Mouse (Mus musculus) forebrain, embryonic 14.5 days (tissue): ENCODE measurements around the gene Exo5. TPM values are rescaled to one million over a fixed set of nuclear protein-coding genes. Genes with fewer than 3 reads are reported as not detected.

Experiments used
- ATAC-seq: fragments of 200-750 bp; cut with Nextera tagmentation; 2 replicates; pipeline ENCODE4 v1.8.0; 2017; ENCODE audit warnings: mild to moderate bottlenecking, moderate library complexity
- DNase-seq: peaks from one replicate; pipeline ENCODE4 v3.0.0-alpha.2; 2015; ENCODE audit warnings: low spot score
- H3K27ac ChIP-seq: fragments of 300-500 bp; sonication (generic); 2 replicates; pipeline ENCODE4 v1.5.1; 2014; ENCODE audit warnings: low read depth, mild to moderate bottlenecking, control low read depth, low read length, moderate library complexity
- H3K27me3 ChIP-seq: fragments of 300-500 bp; sonication (generic); replicated peaks from 2 replicates; pipeline ENCODE4 v1.6.1; 2014; ENCODE audit warnings: low read length, control low read depth, mixed read lengths; ENCODE audit not compliant: control insufficient read depth, insufficient read depth
- H3K36me3 ChIP-seq: fragments of 300-500 bp; sonication (generic); 2 replicates; pipeline ENCODE4 v1.6.1; 2014; ENCODE audit warnings: low read length, control low read depth; ENCODE audit not compliant: control insufficient read depth, insufficient read depth
- H3K4me1 ChIP-seq: fragments of 300-500 bp; sonication (generic); 2 replicates; pipeline ENCODE4 v1.6.1; 2014; ENCODE audit warnings: antibody characterized with exemption, low read length, control low read depth; ENCODE audit not compliant: control insufficient read depth, insufficient read depth
- H3K4me2 ChIP-seq: fragments of 300-500 bp; sonication (generic); 2 replicates; pipeline ENCODE4 v1.6.1; 2014; ENCODE audit warnings: mild to moderate bottlenecking, control low read depth, low read length
- H3K4me3 ChIP-seq: fragments of 300-500 bp; sonication (generic); 2 replicates; pipeline ENCODE4 v1.5.1; 2014; ENCODE audit warnings: low read depth, low read length, control low read depth
- H3K9ac ChIP-seq: fragments of 300-500 bp; sonication (generic); 2 replicates; pipeline ENCODE4 v1.6.1; 2014; ENCODE audit warnings: mild to moderate bottlenecking, low read length, control low read depth, moderate library complexity
- H3K9me3 ChIP-seq: fragments of 300-500 bp; sonication (generic); replicated peaks from 2 replicates; pipeline ENCODE4 v1.6.1; 2016; ENCODE audit warnings: low read length, control low read depth, mixed read lengths; ENCODE audit not compliant: control insufficient read depth
- WGBS: fragments of 180-500 bp; shearing (Covaris S2); extraction: QIAGEN DNeasy Blood & Tissue Kit; methylation state at CpG from one replicate; pipeline ENCODE4 v1.1.7; 2014; 5-methylcytosine and 5-hydroxymethylcytosine counted together
- polyA plus RNA-seq: library from polyadenylated mRNA; unstranded; fragments of >200 nt; fragmentation: Nextera tagmentation; extraction: Ambion mirVana; gene quantifications from 2 replicates; pipeline ENCODE4 v1.2.1, GENCODE M21; 2014

The Exo5 gene
- polyA plus RNA-seq, 1 experiment from 2014 or later = 41.4 TPM

DNA sequence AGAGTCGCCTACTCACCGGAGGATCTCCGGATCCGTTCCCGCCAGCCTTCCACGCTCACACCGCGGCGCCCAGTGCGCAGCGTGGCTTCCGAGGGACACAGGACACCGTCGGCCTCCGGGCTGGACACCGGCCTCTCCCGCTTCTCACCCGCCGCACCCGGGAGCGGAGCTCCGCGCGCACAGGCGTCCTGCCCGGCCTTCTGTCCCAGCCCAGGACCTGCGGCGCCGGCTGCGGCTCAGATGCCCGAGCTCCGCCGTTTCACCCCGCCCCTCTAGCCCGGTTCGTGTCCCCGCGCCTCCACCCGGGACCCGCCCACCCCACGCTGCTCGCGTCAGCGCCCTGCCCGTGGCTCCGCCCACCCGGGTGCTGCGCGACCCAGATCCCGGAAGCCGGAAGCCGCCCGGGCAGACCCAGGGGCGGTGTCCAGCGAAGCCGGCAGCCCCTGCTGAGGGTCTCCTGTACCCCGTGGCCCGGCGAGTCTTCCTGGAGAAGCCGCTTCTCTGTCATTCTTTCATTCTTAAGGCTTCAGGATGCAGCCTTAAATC is 26.7 kb upstream of the Exo5 start, which contains the start of gene Zfp69:
Gene Zfp69, minus strand, starts transcription at position 272 of the 546 bp plus-strand sequence.
- peak; percentile 92 for DNase-seq
- Histone ChIP-seq H3K27me3 (no peaks in the 10 kb centered on the region), H3K4me2 (peak within 1 kb of the TSS; percentile 61), H3K4me3 (peak within 1 kb of the TSS; percentile 70), H3K4me1 (peaks cover 7% of the 10 kb centered on the region; the same call in 1 of the 2 replicates), H3K9ac (peak within 1 kb of the TSS; percentile 83), H3K9me3 (no peaks in the 10 kb centered on the region), H3K36me3 (0 out of 2 replicates have a peak, but pooled peaks cover 2% of the 10 kb centered on the region), H3K27ac (peak within 1 kb of the TSS; percentile 52; the same call in 1 of the 2 replicates)
- WGBS = under 1% methylated on average over 49 of the region's 60 CpGs
- ATAC-seq = peak; percentile 99

- H3K27me3 ChIP-seq = no peaks in the 10 kb centered on the region
- peak overlapping the region; percentile 61 for H3K4me2 ChIP-seq
- no peaks in the 10 kb centered on the region for H3K9me3 ChIP-seq
- H3K27ac ChIP-seq = peak overlapping the region; percentile 52; the same call in 1 of the 2 replicates
- ATAC-seq = 0 out of 2 replicates have a peak, but pooled peaks have one; percentile 9
- peaks cover 7% of the 10 kb centered on the region; the same call in 1 of the 2 replicates for H3K4me1 ChIP-seq
- 6% methylated on average over 20 of the region's 20 CpGs for WGBS
- H3K4me3 ChIP-seq = peak overlapping the region; percentile 70
- H3K36me3 ChIP-seq = 0 out of 2 replicates have a peak, but pooled peaks cover 2% of the 10 kb centered on the region
- peak; percentile 30 for DNase-seq
- peak overlapping the region; percentile 83 for H3K9ac ChIP-seq
These were observed 26.1 kb upstream of the Exo5 start for GRCm38 (mm10) chr4:120950763-120951427.

GRCm38 (mm10) chr4:120948938-120949337 is 24.1 kb upstream of the Exo5 start:
- Histone ChIP-seq H3K4me3 (no peak overlapping the region), H3K27ac (no peak overlapping the region), H3K27me3 (no peaks in the 10 kb centered on the region), H3K9ac (no peak overlapping the region), H3K36me3 (0 out of 2 replicates have a peak, but pooled peaks cover 2% of the 10 kb centered on the region), H3K4me1 (peaks cover 7% of the 10 kb centered on the region; the same call in 1 of the 2 replicates), H3K4me2 (no peak overlapping the region), H3K9me3 (no peaks in the 10 kb centered on the region)
- ATAC-seq (no peak), DNase-seq (no peak)
- WGBS = 84% methylated on average over 3 of the region's 3 CpGs

- Histone ChIP-seq H3K4me3 (no peak overlapping the region), H3K4me1 (no peaks in the 10 kb centered on the region), H3K36me3 (no peaks in the 10 kb centered on the region), H3K9me3 (peaks cover 2% of the 10 kb centered on the region; the same call in 1 of the 2 replicates), H3K27ac (no peak overlapping the region), H3K4me2 (no peak overlapping the region), H3K27me3 (no peaks in the 10 kb centered on the region), H3K9ac (no peak overlapping the region)
- DNase-seq (no peak), ATAC-seq (no peak)
- 96% methylated on average over 3 of the region's 3 CpGs for WGBS
These were observed 10.2 kb upstream of the Exo5 start for GRCm38 (mm10) chr4:120935006-120935405.

GRCm38 (mm10) chr4:120930736-120931135 is 5.9 kb upstream of the Exo5 start:
- DNase-seq (no peak), ATAC-seq (no peak)
- Histone ChIP-seq H3K9ac (no peak overlapping the region), H3K27me3 (no peaks in the 10 kb centered on the region), H3K36me3 (no peaks in the 10 kb centered on the region), H3K4me2 (no peak overlapping the region), H3K27ac (no peak overlapping the region), H3K9me3 (peaks cover 2% of the 10 kb centered on the region; the same call in 1 of the 2 replicates), H3K4me3 (no peak overlapping the region), H3K4me1 (no peaks in the 10 kb centered on the region)
- WGBS = 97% methylated on average over 18 of the region's 18 CpGs

DNA sequence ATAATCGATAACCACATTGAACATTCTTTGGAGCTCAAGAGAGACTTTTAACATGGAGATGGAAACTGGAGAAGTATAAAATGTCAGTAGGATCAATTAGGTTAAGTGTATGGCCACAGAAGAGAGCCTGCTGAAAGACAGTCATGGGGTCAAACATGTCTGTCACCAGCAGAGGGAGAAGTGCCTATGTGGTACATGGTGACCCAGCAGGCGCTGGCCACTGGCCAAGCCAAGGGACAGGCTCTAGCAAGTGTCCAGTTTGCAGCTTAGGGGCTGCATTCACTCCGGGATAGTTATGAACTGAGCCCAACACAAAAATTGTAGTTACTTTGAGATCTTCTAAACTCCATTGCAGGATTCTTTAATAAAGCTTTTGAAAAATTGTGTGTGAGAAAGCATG is 3.9 kb upstream of the Exo5 start:
- no peak for ATAC-seq

DNA sequence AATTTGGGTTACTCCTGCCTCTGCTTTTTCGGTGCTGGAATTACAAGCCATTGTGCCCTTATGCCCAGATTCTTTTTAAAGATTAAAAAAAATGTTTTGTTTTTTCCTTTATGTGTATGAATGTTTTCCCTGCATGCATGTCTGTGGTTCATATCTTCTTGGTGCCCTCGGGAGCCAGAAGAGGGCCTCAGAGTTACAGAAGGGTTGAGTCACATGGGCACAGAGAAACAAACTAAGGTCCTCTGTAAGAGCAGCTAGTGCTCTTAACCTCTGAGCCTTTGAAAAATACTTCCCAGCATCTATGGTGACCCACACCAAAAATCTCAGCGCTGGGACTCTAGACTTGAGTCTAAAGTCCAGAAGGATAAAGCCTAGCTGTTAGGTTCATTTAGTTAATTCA is 569 bp upstream of the Exo5 start:
- ATAC-seq (peak; percentile 37; the same call in 1 of the 2 replicates), DNase-seq (peak; percentile 41)
- Histone ChIP-seq H3K27ac (peak overlapping the region; percentile 88), H3K9ac (peak overlapping the region; percentile 89), H3K36me3 (peaks cover 21% of the 10 kb centered on the region), H3K4me2 (peak overlapping the region; percentile 70), H3K9me3 (peaks cover 10% of the 10 kb centered on the region), H3K4me1 (no peaks in the 10 kb centered on the region), H3K4me3 (peak overlapping the region; percentile 66), H3K27me3 (no peaks in the 10 kb centered on the region)
- WGBS = 21% methylated on average over 3 of the region's 3 CpGs

More for the DNA sequence above, 3.9 kb upstream of the Exo5 start:
- H3K27ac ChIP-seq = no peak overlapping the region
- H3K9me3 ChIP-seq = peaks cover 2% of the 10 kb centered on the region; the same call in 1 of the 2 replicates
- 81% methylated on average over 3 of the region's 3 CpGs for WGBS
- DNase-seq = no peak
- no peaks in the 10 kb centered on the region for H3K4me1 ChIP-seq
- no peak overlapping the region for H3K9ac ChIP-seq
- H3K27me3 ChIP-seq = no peaks in the 10 kb centered on the region
- H3K36me3 ChIP-seq = no peaks in the 10 kb centered on the region
- no peak overlapping the region for H3K4me3 ChIP-seq
- no peak overlapping the region for H3K4me2 ChIP-seq

DNA sequence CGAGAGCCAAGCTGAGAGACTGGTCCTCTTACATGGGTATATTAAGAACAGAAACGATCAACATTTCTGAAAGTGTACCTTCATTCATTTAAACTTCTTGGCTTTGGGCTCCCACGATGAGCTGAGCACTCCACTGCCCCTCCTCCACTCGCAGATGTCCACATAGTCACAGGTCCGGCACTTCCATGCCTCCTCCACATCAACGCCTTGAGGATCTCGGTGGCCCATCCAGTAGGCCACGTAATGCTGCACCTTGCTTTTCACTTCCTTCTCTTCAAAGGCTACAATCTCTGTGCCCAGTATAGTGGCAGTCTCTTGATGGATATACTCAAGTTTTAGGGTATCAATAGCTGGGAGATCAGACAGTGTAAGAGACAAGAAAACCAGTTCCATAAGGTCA is 3.4 kb downstream of the Exo5 start:
- DNase-seq (no peak), ATAC-seq (no peak)
- Histone ChIP-seq H3K36me3 (peaks cover 32% of the 10 kb centered on the region), H3K4me3 (no peak overlapping the region), H3K9ac (no peak overlapping the region), H3K27me3 (no peaks in the 10 kb centered on the region), H3K4me1 (no peaks in the 10 kb centered on the region), H3K4me2 (no peak overlapping the region), H3K9me3 (peaks cover 10% of the 10 kb centered on the region), H3K27ac (no peak overlapping the region)
- 96% methylated on average over 8 of the region's 8 CpGs for WGBS

- ATAC-seq = no peak
- Histone ChIP-seq H3K4me2 (no peak overlapping the region), H3K9ac (no peak overlapping the region), H3K4me1 (no peaks in the 10 kb centered on the region), H3K27me3 (no peaks in the 10 kb centered on the region), H3K36me3 (peaks cover 2% of the 10 kb centered on the region; the same call in 1 of the 2 replicates), H3K4me3 (no peak overlapping the region), H3K9me3 (no peaks in the 10 kb centered on the region), H3K27ac (no peak overlapping the region)
- no peak for DNase-seq
- WGBS = 79% methylated on average over 4 of the region's 4 CpGs
These were observed 10.3 kb downstream of the Exo5 start for GRCm38 (mm10) chr4:120914501-120914900.
